18 mouse cellular contexts compared by ENCODE assay signal in genomic region chr19:24352298-24352959, GRCm38 (mm10).
DNase-seq lines count a peak whose midpoint lies in the region; TF ChIP-seq lines count a peak whose summit lies in the region.
"Had no signal": no experiment of that assay in that cellular context is flagged by ENCODE, and none has a peak within 500 bp of the region (broad histone marks: within the 10 kb centered on the region; RNA-seq: fewer than 3 reads in every experiment).

No protein-coding gene starts in this region.

- H3K27ac ChIP-seq in heart, adult 2 months = no peak overlapping the region
- H3K27ac ChIP-seq: forebrain, embryonic 13.5 days; heart, embryonic 10.5 days; limb, embryonic 12.5 days; liver, embryonic 13.5 days; neural tube, embryonic 12.5 days had no signal

- no peaks in the 10 kb centered on the region for H3K79me2 ChIP-seq in heart, adult 2 months (replicated peaks; ENCODE audit: control insufficient read depth, insufficient read depth, low read length)

- H3K4me1 ChIP-seq in heart, adult 2 months (ENCODE audit: control insufficient read depth, insufficient read depth, low read length) = no peaks in the 10 kb centered on the region
- H3K4me1 ChIP-seq: forebrain, embryonic 13.5 days; heart, embryonic 10.5 days; limb, embryonic 12.5 days; liver, embryonic 13.5 days; neural tube, embryonic 12.5 days had no signal

- intact Hi-C loops in heart, adult 2 months (cut with DNase I) = no loop called here

- no peak for DNase-seq in heart, adult 2 months
- no peak for DNase-seq in heart, adult 18-20 months
- DNase-seq in kidney, postnatal 4 days = peak; percentile 27 to 32
- DNase-seq in kidney, adult 8-10 months = no peak
- DNase-seq in ES-CJ7 (ENCODE audit: low read depth, low spot score) (peak; percentile 31), ZHBTc4 (ENCODE audit: low read depth, low spot score) (peak; percentile 68)
- no peak for DNase-seq in spleen, adult 12 weeks (ENCODE audit: low spot score)
- DNase-seq: cerebellum, adult 8-10 months; gastrocnemius, postnatal 25 days; heart, postnatal 10 days; liver, embryonic 13.5 days; right cerebral cortex, adult 18-20 months; spleen, adult 18-20 months; thymus, postnatal 36 days had no signal

- H3K27me3 ChIP-seq in heart, adult 2 months (ENCODE audit: control insufficient read depth, insufficient read depth, low read length) = no peaks in the 10 kb centered on the region
- H3K27me3 ChIP-seq: forebrain, embryonic 13.5 days; limb, embryonic 12.5 days; liver, embryonic 13.5 days; neural tube, embryonic 12.5 days had no signal

- no peak overlapping the region for H3K9ac ChIP-seq in heart, adult 2 months (ENCODE audit: low read depth, low read length)
- H3K9ac ChIP-seq: forebrain, embryonic 13.5 days; limb, embryonic 12.5 days; liver, embryonic 13.5 days; neural tube, embryonic 12.5 days had no signal

- peak; percentile 22 for TF ChIP-seq CTCF in heart, adult 2 months (IDR thresholded peaks at IDR 0.05)

- no peak overlapping the region for H3K4me3 ChIP-seq in heart, adult 2 months
- H3K4me3 ChIP-seq: forebrain, embryonic 13.5 days; heart, embryonic 10.5 days; limb, embryonic 12.5 days; liver, embryonic 13.5 days; neural tube, embryonic 12.5 days had no signal

- H3K36me3 ChIP-seq in heart, adult 2 months (ENCODE audit: control insufficient read depth, insufficient read depth, low read length) = no peaks in the 10 kb centered on the region
- H3K36me3 ChIP-seq: limb, embryonic 12.5 days; liver, embryonic 13.5 days; neural tube, embryonic 12.5 days had no signal

- TF ChIP-seq POLR2A in heart, adult 2 months (IDR thresholded peaks at IDR 0.05; ENCODE audit: insufficient read depth, low read depth, low read length) = no peak

- WGBS in heart, adult 2 months = 89% methylated on average over 5 of the region's 5 CpGs

- no peak for TF ChIP-seq EP300 in heart, adult 2 months (IDR thresholded peaks at IDR 0.05; ENCODE audit: insufficient read depth, low read depth, low read length)

Comparison
In these comparisons a context has a peak if more than half of its experiments do, and no peak if none do; other contexts are left out.
1. DNase-seq: peak in kidney, postnatal 4 days (2 of 2), ES-CJ7 (single experiment) and ZHBTc4 (single experiment); none in heart, adult 2 months (0 of 2), heart, adult 18-20 months (0 of 2), kidney, adult 8-10 months (0 of 2) and spleen, adult 12 weeks (single experiment).